Mouse (Mus musculus) liver, embryonic 16.5 days (tissue): ENCODE data around the gene Npas2. TPM values are rescaled to one million over a fixed set of nuclear protein-coding genes. Genes with fewer than 3 reads are reported as not detected.

ENCODE experiments used
- ATAC-seq: fragments of 200-750 bp; cut with Nextera tagmentation; 2 replicates; pipeline ENCODE4 v1.8.0; 2017; ENCODE audit warnings: low read depth, mild to moderate bottlenecking, moderate number of reproducible peaks, moderate library complexity
- H3K27ac ChIP-seq: fragments of 300-500 bp; sonication (generic); 2 replicates; pipeline ENCODE4 v1.5.1; 2014; ENCODE audit warnings: mild to moderate bottlenecking, low read length
- H3K27me3 ChIP-seq: fragments of 300-500 bp; sonication (generic); 2 replicates; pipeline ENCODE4 v1.6.1; 2014; ENCODE audit warnings: low read depth, low read length, mixed read lengths; ENCODE audit not compliant: control insufficient read depth, insufficient read depth
- H3K36me3 ChIP-seq: fragments of 300-500 bp; sonication (generic); 2 replicates; pipeline ENCODE4 v1.6.1; 2014; ENCODE audit warnings: mild to moderate bottlenecking; ENCODE audit not compliant: control insufficient read depth, insufficient read depth
- H3K4me1 ChIP-seq: fragments of 300-500 bp; sonication (generic); 2 replicates; pipeline ENCODE4 v1.6.1; 2014; ENCODE audit warnings: low read depth, low read length, mixed read lengths; ENCODE audit not compliant: control insufficient read depth
- H3K4me2 ChIP-seq: fragments of 300-500 bp; sonication (generic); 2 replicates; pipeline ENCODE4 v1.6.1; 2014; ENCODE audit warnings: low read depth, low read length, mixed read lengths
- H3K4me3 ChIP-seq: fragments of 300-500 bp; sonication (generic); 2 replicates; pipeline ENCODE4 v1.5.1; 2014; ENCODE audit warnings: low read depth, mild to moderate bottlenecking, low read length
- H3K9ac ChIP-seq: fragments of 300-500 bp; sonication (generic); 2 replicates; pipeline ENCODE4 v1.6.1; 2014; ENCODE audit warnings: low read depth, low read length
- H3K9me3 ChIP-seq: fragments of 300-500 bp; sonication (generic); replicated peaks from 2 replicates; pipeline ENCODE4 v1.6.1; 2016; ENCODE audit warnings: low read length; ENCODE audit not compliant: control insufficient read depth
- WGBS: fragments of 180-500 bp; shearing (Covaris S2); extraction: QIAGEN DNeasy Blood & Tissue Kit; methylation state at CpG from one replicate; pipeline ENCODE4 v1.1.7; 2014; ENCODE audit not compliant: insufficient replicate concordance; 5-methylcytosine and 5-hydroxymethylcytosine counted together
- polyA plus RNA-seq: library from polyadenylated mRNA; unstranded; fragments of >200 nt; fragmentation: Nextera tagmentation; extraction: Ambion mirVana; gene quantifications from 2 replicates; pipeline ENCODE4 v1.2.1, GENCODE M21; 2015

Npas2 gene
- polyA plus RNA-seq, 1 experiment from 2014 or later: 0.42 TPM

- ATAC-seq: no peak
- 78% methylated on average over 9 of the region's 9 CpGs for WGBS
- Histone ChIP-seq H3K9ac (no peak overlapping the region), H3K36me3 (no peaks in the 10 kb centered on the region), H3K4me2 (no peak overlapping the region), H3K4me3 (no peak overlapping the region), H3K9me3 (no peaks in the 10 kb centered on the region), H3K27ac (no peak overlapping the region), H3K4me1 (no peaks in the 10 kb centered on the region), H3K27me3 (no peaks in the 10 kb centered on the region)
Observed at GRCm38 (mm10) chr1:39287076-39287475, 93.5 kb downstream of the Npas2 start.

- H3K27ac ChIP-seq: no peak overlapping the region
- H3K4me2 ChIP-seq: no peak overlapping the region
- no peak overlapping the region for H3K4me3 ChIP-seq
- H3K36me3 ChIP-seq: no peaks in the 10 kb centered on the region
- WGBS: 70% methylated on average over 4 of the region's 4 CpGs
- no peaks in the 10 kb centered on the region for H3K27me3 ChIP-seq
- no peaks in the 10 kb centered on the region for H3K4me1 ChIP-seq
- H3K9me3 ChIP-seq: no peaks in the 10 kb centered on the region
- ATAC-seq: no peak
- H3K9ac ChIP-seq: no peak overlapping the region
Observed at GRCm38 (mm10) chr1:39287831-39288230, 94.3 kb downstream of the Npas2 start.

- WGBS: 46% methylated on average over 3 of the region's 3 CpGs
- no peak overlapping the region for H3K4me3 ChIP-seq
- no peaks in the 10 kb centered on the region for H3K27me3 ChIP-seq
- no peak for ATAC-seq
- no peaks in the 10 kb centered on the region for H3K9me3 ChIP-seq
- H3K4me1 ChIP-seq: no peaks in the 10 kb centered on the region
- H3K36me3 ChIP-seq: no peaks in the 10 kb centered on the region
- no peak overlapping the region for H3K9ac ChIP-seq
- H3K27ac ChIP-seq: no peak overlapping the region
- no peak overlapping the region for H3K4me2 ChIP-seq
Observed at GRCm38 (mm10) chr1:39288425-39288824, 94.9 kb downstream of the Npas2 start.

GRCm38 (mm10) chr1:39292001-39292400 is 98.5 kb downstream of the Npas2 start:
- H3K4me1 ChIP-seq: no peaks in the 10 kb centered on the region
- H3K9ac ChIP-seq: no peak overlapping the region
- H3K36me3 ChIP-seq: no peaks in the 10 kb centered on the region
- no peaks in the 10 kb centered on the region for H3K9me3 ChIP-seq
- WGBS: 64% methylated on average over 3 of the region's 3 CpGs
- H3K27ac ChIP-seq: no peak overlapping the region
- H3K4me2 ChIP-seq: no peak overlapping the region
- no peak overlapping the region for H3K4me3 ChIP-seq
- no peak for ATAC-seq
- no peaks in the 10 kb centered on the region for H3K27me3 ChIP-seq

GRCm38 (mm10) chr1:39298294-39298693 is 104.8 kb downstream of the Npas2 start:
- no peak overlapping the region for H3K4me3 ChIP-seq
- H3K27ac ChIP-seq: no peak overlapping the region
- no peaks in the 10 kb centered on the region for H3K36me3 ChIP-seq
- no peak overlapping the region for H3K9ac ChIP-seq
- H3K27me3 ChIP-seq: no peaks in the 10 kb centered on the region
- H3K9me3 ChIP-seq: no peaks in the 10 kb centered on the region
- H3K4me1 ChIP-seq: no peaks in the 10 kb centered on the region
- H3K4me2 ChIP-seq: no peak overlapping the region
- ATAC-seq: no peak
- 76% methylated on average over 9 of the region's 9 CpGs for WGBS

GRCm38 (mm10) chr1:39300243-39300642 is 106.7 kb downstream of the Npas2 start:
- WGBS: 73% methylated on average over 9 of the region's 9 CpGs
- no peaks in the 10 kb centered on the region for H3K27me3 ChIP-seq
- no peak overlapping the region for H3K27ac ChIP-seq
- no peak for ATAC-seq
- no peak overlapping the region for H3K4me3 ChIP-seq
- no peak overlapping the region for H3K9ac ChIP-seq
- H3K4me1 ChIP-seq: no peaks in the 10 kb centered on the region
- no peak overlapping the region for H3K4me2 ChIP-seq
- H3K36me3 ChIP-seq: no peaks in the 10 kb centered on the region
- H3K9me3 ChIP-seq: no peaks in the 10 kb centered on the region

- no peaks in the 10 kb centered on the region for H3K4me1 ChIP-seq
- H3K9me3 ChIP-seq: no peaks in the 10 kb centered on the region
- no peak for ATAC-seq
- no peak overlapping the region for H3K27ac ChIP-seq
- no peaks in the 10 kb centered on the region for H3K27me3 ChIP-seq
- H3K4me2 ChIP-seq: no peak overlapping the region
- H3K9ac ChIP-seq: no peak overlapping the region
- 78% methylated on average over 6 of the region's 6 CpGs for WGBS
- no peaks in the 10 kb centered on the region for H3K36me3 ChIP-seq
- H3K4me3 ChIP-seq: no peak overlapping the region
Observed at GRCm38 (mm10) chr1:39300676-39301075, 107.1 kb downstream of the Npas2 start.

- no peaks in the 10 kb centered on the region for H3K27me3 ChIP-seq
- 63% methylated on average over 7 of the region's 7 CpGs for WGBS
- no peaks in the 10 kb centered on the region for H3K9me3 ChIP-seq
- no peak overlapping the region for H3K9ac ChIP-seq
- no peaks in the 10 kb centered on the region for H3K4me1 ChIP-seq
- no peak overlapping the region for H3K4me3 ChIP-seq
- no peak for ATAC-seq
- H3K36me3 ChIP-seq: no peaks in the 10 kb centered on the region
- no peak overlapping the region for H3K27ac ChIP-seq
- H3K4me2 ChIP-seq: no peak overlapping the region
Observed at GRCm38 (mm10) chr1:39302246-39302645, 108.7 kb downstream of the Npas2 start.

- no peak overlapping the region for H3K9ac ChIP-seq
- H3K27ac ChIP-seq: no peak overlapping the region
- 50% methylated on average over 4 of the region's 4 CpGs for WGBS
- no peak overlapping the region for H3K4me3 ChIP-seq
- H3K27me3 ChIP-seq: no peaks in the 10 kb centered on the region
- no peaks in the 10 kb centered on the region for H3K36me3 ChIP-seq
- no peaks in the 10 kb centered on the region for H3K4me1 ChIP-seq
- no peaks in the 10 kb centered on the region for H3K9me3 ChIP-seq
- H3K4me2 ChIP-seq: no peak overlapping the region
- no peak for ATAC-seq
Observed at GRCm38 (mm10) chr1:39303054-39303649, 109.6 kb downstream of the Npas2 start.
